Mouse (Mus musculus) natural killer cell, adult 2 months (primary cell): Measurements from ENCODE around the gene Map2k3.

Experiments used
- DNase-seq, 2 experiments: peaks; one replicate each; pipeline ENCODE4 v3.0.0; 2022; ENCODE audit warnings: low spot score in 2 of 2

The Map2k3 gene

DNA sequence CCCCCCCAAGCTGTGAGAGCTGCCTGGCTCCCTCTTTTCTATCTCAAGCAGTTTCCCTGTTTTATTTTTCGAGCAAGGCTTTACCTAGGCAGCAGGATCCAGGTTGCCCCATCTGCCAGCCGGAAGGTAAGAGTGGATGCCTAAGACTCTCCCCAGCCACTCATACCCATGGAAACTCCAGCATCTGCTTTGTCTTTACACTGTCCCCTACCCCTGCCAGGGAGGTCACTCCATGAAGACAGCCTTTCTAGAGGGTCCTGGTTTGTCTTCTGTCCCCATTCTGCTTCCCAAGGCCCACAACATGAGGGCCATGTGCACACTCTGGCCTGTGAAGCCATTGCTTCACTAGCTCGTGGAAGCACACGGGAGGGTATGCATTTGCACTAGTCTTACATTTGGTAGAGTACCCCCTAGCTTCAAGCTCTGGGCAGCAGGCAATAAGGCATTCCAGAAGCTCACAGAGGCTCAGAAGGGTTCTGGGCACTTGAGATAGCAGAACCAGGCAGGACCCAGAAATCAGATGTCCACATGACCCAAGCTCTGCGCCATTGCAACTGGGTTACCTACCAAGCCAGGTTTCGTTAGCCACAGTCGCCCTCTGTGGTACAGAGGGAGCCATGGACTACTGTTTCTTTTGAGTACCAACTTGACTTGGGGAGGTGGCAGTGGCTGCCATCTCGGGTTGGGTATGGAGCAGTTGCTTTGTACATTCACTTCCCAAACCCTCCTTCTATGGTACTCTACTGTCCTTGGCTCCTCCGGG is 24.0 kb downstream of the Map2k3 start:
- DNase-seq: no peak

DNA sequence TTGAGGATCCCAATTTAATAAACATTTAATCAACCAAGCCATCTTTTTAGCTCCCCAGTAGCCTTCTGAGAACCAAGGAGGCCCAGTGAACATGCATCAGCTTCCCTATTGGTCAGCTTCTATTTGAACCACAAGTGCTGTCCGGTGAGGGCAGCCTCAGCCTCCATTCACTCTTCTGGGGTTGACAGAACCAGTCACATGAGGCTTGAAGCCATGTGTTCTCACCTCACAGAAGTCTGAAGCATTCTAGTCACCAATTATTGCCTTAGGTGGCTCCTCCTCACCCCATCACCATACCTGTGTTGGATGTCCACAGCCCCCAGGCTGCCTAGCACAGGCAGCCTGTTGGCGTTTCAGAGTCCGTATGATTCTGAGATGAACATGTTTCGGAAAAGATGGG is 27.1 kb downstream of the Map2k3 start:
- DNase-seq: no peak

DNA sequence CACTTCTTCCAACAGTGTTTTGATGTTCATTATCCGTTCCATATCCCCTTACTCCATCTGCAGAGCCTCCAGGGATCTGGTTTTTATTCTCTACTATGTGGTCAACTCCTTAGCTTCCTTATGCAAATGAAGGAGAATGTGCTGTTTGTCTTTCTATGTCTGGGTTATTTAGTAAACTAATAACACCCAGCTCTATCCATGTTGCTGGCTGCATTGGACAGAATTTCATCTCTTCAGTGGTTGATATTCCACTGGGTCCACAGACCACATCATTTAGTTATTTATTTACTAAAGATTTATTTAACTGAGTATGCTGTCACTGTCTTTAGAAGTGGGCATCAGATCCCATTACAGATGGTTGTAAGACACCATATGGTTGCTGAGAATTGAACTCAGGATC is 29.3 kb downstream of the Map2k3 start:
- no peak for DNase-seq

DNA sequence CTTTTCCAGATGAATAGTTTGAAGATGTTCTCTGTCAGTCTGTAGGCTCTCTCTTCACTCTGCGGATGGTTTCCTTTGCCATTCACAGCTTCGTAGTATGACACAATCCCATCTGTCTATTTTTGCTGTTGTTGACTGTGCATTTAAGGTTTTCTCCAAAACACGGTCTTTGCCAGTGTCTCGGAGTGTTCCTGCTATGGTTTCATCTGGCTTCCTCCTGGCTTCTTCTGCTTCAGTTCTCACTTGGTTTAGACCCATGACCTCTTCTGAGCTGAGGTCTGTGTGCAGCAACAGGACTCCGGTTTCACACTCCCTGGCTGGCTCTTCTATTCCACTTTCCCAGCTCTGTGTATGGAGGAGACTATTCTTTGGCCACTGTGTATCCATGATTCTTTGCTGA is 30.9 kb downstream of the Map2k3 start:
- no peak for DNase-seq

DNA sequence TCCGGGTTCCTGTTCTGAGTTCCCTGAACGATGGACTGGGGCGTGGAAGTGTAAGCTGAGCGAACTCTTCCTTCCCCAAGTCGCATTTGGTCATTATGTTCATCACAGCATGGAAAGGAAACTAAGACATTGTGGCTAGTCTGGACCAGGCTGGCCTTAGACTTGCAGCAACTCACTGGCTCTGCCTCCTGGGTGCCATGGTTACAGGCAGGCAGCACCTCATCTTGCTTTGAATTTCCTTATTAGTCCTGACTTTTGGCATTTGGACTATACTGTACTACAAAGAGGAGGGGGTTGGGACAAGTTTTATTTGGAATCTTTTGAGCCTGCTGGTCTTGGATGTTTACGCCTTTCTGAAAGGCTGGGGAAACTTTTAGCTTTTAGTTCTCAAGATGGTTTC is 35.1 kb downstream of the Map2k3 start:
- DNase-seq: no peak

DNA sequence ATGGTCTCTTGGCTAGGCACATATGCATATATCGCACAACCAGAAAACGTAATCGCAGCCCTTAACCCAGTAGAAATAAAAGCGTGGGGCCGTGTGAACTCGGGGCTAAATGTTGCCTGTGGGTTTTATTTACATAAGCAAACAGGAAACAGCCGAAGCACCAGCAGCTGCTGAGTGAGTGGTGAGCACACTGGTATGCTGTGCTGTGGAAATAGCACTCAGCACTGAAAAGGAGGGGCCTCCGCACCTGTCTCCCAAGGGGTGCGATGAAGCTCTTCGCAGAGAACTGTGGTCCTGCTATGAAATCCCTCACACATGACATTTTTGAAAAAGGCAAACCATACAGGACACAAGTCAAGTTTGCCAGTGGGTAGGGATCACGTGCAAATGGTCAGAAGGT is 43.3 kb downstream of the Map2k3 start:
- no peak for DNase-seq

DNA sequence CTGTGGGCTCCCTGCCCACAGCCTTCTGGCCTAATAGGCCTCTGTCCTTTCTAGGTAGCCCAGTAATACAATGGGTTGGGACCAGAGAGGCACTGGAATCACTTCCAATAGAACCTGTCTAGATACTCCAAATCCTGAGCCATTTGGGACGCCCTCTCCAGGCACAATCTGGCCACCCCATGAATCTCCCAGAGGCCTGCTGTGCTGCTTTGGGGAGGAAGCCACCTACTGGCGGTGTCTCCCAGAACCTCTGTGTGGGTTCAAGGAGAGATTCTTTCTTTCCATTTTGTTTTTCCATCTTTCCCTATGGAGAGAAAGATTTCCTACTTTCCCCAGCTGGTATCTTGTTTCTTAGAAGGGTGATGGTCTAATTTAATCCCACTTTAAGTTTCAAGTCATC is 44.4 kb downstream of the Map2k3 start:
- DNase-seq: no peak

DNA sequence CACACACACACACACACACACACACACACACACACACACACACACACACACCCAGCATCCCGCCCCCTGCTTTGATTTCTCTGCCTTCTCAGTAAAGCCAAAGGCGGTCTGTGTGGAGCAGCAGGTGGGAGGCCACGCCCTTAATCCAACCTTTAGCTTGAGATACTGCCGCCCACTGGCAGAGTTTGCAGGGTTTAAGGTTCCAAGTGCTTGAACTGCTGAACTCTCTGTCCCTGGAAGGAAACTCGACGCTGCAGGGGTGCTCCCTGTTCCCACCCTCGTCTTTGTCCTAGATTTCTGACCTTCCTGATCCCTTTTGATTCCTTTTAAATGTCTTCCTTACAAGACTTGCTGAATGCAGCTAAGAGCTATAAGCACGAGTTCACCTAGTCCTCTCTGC is 44.9 kb downstream of the Map2k3 start:
- DNase-seq: peak in 1 of 2 experiments; percentile 21

DNA sequence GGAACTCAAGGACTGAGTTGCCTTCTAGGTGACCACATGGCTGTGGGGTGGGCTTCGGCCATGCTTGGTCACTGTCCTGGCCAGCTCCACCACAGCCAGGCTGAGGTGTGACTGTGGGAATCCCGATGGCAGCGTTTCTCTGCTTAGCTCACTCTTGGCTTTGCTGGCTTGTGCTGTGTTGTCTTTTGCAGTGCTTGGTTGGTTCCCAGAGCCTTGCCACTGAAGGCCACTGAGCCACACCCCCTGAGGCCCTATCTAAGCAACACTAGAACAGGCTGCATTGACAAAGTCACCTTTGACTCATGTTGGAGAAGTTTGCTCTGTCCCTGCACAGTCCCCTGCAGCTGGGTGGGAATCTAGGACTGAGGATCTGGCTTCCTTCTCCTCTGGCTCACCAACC is 45.3 kb downstream of the Map2k3 start:
- no peak for DNase-seq

DNA sequence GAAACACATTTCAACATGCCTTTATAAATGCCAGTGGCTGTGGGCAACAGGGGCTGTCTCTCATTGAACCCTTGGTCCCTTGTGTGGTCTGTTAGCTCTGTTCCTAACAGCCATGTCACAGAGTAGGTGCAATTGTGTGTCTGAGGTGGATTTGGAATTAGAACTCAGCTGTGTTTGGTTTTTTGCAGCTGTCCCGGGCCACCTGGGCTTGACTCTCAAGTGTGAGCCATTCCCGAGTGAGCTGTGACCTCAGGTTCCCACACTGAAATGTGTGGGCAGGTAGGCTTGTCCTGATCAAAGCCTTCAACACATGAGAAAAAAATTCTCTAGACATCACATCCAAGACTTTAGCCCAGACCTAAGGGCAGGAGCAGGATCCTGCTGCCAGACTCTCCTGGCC is 46.8 kb downstream of the Map2k3 start:
- DNase-seq: no peak

DNA sequence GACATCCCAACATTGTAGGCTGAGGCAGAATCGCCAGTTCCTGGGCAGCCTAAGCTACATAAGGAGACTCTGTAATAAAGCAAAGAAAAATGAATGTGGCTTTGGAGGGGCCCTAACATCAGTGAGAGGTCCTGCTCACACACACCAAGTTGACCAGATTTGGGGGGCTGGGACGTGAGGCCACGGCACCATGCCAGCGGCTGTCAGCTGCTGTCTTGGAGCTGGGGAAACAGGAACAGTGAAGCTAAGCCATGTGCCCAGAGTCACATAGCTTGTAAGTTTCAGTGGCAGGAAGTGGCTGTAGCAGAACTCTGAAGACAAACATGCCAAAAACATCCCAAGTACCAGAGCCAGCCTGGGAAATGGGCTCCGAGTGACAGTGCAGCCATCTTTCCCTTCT is 48.0 kb downstream of the Map2k3 start:
- no peak for DNase-seq

DNA sequence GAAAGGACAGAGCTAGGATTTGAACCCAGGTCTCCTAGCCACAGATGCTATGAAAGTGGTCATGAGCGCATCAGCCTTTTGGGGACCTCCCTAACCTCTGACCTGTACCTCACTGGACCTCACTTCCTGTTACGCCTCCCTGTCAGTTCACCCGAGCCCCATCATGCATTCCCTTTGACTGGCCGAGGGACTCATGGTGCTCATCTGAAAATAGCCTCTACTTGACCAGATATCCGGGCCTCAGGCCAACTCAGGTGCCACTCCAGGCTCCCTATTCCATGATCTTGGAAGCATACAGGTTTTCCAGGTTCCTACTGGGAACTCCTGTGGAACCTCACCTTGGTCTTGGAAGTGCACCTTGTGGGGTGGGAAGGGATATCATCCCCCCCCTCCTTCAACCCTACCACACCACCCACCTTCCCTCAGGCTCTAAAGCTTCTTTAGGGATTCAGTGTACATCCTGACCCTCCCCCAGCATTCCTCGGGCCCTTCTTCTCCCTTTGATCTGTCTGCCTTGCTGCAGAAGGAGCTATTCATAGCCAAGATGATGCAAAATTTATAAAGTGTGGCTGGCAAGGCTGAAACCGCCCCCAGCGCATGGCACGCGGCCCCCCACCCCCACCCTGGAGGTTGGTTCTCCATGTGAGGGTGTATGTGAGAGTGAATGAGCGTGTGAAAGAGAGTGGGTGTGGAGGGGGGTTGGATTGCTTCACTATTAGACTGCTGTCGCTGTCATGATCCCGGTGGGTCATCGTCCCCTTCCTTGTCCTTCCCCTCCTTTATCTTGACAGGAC is 50.1 kb downstream of the Map2k3 start:
- no peak for DNase-seq

DNA sequence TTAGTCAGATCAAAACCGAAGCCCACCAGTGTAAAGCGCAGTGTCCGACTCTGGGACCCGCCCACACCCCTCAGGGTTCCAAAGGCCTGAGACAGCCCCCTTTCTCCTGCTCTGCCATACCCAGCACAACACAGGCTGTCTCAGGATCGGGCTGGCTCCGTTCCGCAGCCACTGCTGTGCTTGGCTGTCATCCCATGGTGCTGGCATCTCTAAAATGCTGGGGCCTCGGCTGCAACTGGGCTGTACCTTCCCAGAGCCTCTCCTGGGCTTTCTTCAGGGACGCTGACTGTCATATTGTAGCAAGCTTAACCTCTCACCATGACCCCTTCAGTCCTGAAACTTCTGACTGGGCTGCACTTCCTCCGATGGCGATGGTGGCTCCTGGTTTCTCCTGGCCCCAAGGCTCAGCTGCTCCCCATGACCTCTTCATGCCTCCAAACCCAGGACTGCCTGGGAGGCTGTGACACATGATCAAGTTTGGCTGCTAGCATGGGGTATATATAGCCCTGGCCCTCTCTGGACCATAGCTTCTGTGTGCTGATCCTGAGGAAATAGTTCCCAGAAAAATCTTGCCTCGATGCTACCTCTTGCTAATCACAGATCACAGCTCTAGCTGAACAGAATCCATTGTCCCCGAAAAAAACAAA is 53.2 kb downstream of the Map2k3 start:
- no peak for DNase-seq

DNA sequence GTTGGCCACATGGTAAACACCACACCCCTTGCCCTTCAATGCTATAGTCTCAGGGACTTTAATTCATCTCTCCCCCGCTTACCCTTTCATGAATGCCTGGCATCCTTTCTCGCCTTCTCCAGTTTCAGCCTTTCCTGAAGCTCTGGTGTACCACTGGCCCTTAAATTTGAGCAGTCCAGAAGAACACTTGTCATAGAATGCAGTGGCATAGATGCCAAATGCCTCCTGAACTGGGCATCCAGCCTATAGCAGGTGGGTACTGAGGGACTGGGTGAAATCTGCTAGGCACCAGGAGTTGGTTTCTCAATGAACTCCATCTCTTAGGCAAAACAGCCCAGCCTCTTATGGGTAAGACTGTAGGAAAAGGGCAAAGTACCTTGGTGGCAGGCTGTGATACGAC is 58.6 kb downstream of the Map2k3 start:
- no peak for DNase-seq
